Mouse (Mus musculus) E14TG2a.4 (cell line): ENCODE measurements around the gene Pidd1.
A peak's percentile ranks its signal among the peaks of the same experiment; 100 is the strongest.

ENCODE experiments used
- H3K27me3 ChIP-seq: 2 replicates; pipeline ENCODE4 v1.6.1; 2014; ENCODE audit warnings: low read length, control low read depth; ENCODE audit not compliant: insufficient read depth
- H3K36me3 ChIP-seq: 2 replicates; pipeline ENCODE4 v1.6.1; 2014; ENCODE audit warnings: low read length, control low read depth; ENCODE audit not compliant: insufficient read depth
- H3K4me1 ChIP-seq: replicated peaks from 2 replicates; pipeline ENCODE4 v1.6.1; 2014; ENCODE audit warnings: low read depth, low read length, control low read depth
- H3K4me3 ChIP-seq: replicated peaks from 2 replicates; pipeline ENCODE4 v1.5.1; 2014; ENCODE audit warnings: mild to moderate bottlenecking, low read length
- H3K9me3 ChIP-seq: 2 replicates; pipeline ENCODE4 v1.6.1; 2014; ENCODE audit warnings: low read length, control low read depth
- CTCF ChIP-seq: conservative IDR thresholded peaks from 2 replicates; pipeline ENCODE4 v1.5.1; 2014; ENCODE audit warnings: low read length
- NANOG ChIP-seq: IDR thresholded peaks from 2 replicates; pipeline ENCODE4 v1.6.1; 2014; ENCODE audit warnings: borderline replicate concordance, low read length, mixed read lengths
- POU5F1 ChIP-seq: IDR thresholded peaks from 2 replicates; pipeline ENCODE4 v1.6.1; 2014; ENCODE audit warnings: low read length, borderline replicate concordance

Gene Pidd1

GRCm38 (mm10) chr7:141482531-141483024, 38.8 kb upstream of the Pidd1 start:
- Histone ChIP-seq H3K27me3 (peaks cover 47% of the 10 kb centered on the region), H3K9me3 (no peaks in the 10 kb centered on the region), H3K4me3 (peak overlapping the region; percentile 90), H3K36me3 (peaks cover 37% of the 10 kb centered on the region), H3K4me1 (peaks cover 38% of the 10 kb centered on the region)
- TF ChIP-seq NANOG: no peak
- no peak for TF ChIP-seq POU5F1
- no peak for TF ChIP-seq CTCF

GRCm38 (mm10) chr7:141481498-141482401, 37.9 kb upstream of the Pidd1 start:
- peaks cover 51% of the 10 kb centered on the region for H3K27me3 ChIP-seq
- 0 out of 2 replicates have a peak, but pooled peaks have one; percentile 13 for TF ChIP-seq CTCF
- TF ChIP-seq NANOG: no peak
- H3K9me3 ChIP-seq: no peaks in the 10 kb centered on the region
- peak overlapping the region; percentile 90 for H3K4me3 ChIP-seq
- peaks cover 29% of the 10 kb centered on the region for H3K36me3 ChIP-seq
- peaks cover 46% of the 10 kb centered on the region for H3K4me1 ChIP-seq

- H3K9me3 ChIP-seq: no peaks in the 10 kb centered on the region
- no peak for TF ChIP-seq NANOG
- TF ChIP-seq POU5F1: no peak
- TF ChIP-seq CTCF: peak; percentile 97
- peaks cover 56% of the 10 kb centered on the region for H3K27me3 ChIP-seq
- H3K36me3 ChIP-seq: peaks cover 21% of the 10 kb centered on the region
- peak overlapping the region; percentile 90 for H3K4me3 ChIP-seq
- peaks cover 54% of the 10 kb centered on the region for H3K4me1 ChIP-seq
Measured at GRCm38 (mm10) chr7:141480842-141481497, 37.1 kb upstream of the Pidd1 start.

GRCm38 (mm10) chr7:141478270-141478748, 34.5 kb upstream of the Pidd1 start:
- no peaks in the 10 kb centered on the region for H3K9me3 ChIP-seq
- peaks cover 6% of the 10 kb centered on the region for H3K36me3 ChIP-seq
- H3K4me3 ChIP-seq: no peak overlapping the region
- peaks cover 44% of the 10 kb centered on the region for H3K27me3 ChIP-seq
- peaks cover 65% of the 10 kb centered on the region for H3K4me1 ChIP-seq
- TF ChIP-seq NANOG: no peak
- no peak for TF ChIP-seq CTCF
- no peak for TF ChIP-seq POU5F1

- H3K27me3 ChIP-seq: peaks cover 38% of the 10 kb centered on the region
- peaks cover 12% of the 10 kb centered on the region for H3K36me3 ChIP-seq
- peaks cover 64% of the 10 kb centered on the region for H3K4me1 ChIP-seq
- peak overlapping the region; percentile 96; the same call in 1 of the 2 replicates for H3K4me3 ChIP-seq
- no peak for TF ChIP-seq NANOG
- no peak for TF ChIP-seq CTCF
- no peak for TF ChIP-seq POU5F1
- no peaks in the 10 kb centered on the region for H3K9me3 ChIP-seq
Measured at GRCm38 (mm10) chr7:141477578-141478269, 33.9 kb upstream of the Pidd1 start.

GRCm38 (mm10) chr7:141476981-141477370, 33.2 kb upstream of the Pidd1 start:
- TF ChIP-seq CTCF (no peak), NANOG (no peak), POU5F1 (no peak)
- H3K4me3 ChIP-seq: peak overlapping the region; percentile 96
- peaks cover 19% of the 10 kb centered on the region for H3K36me3 ChIP-seq
- H3K9me3 ChIP-seq: no peaks in the 10 kb centered on the region
- peaks cover 67% of the 10 kb centered on the region for H3K4me1 ChIP-seq
- peaks cover 31% of the 10 kb centered on the region for H3K27me3 ChIP-seq

- Histone ChIP-seq H3K4me3 (peak overlapping the region; percentile 96), H3K4me1 (peaks cover 68% of the 10 kb centered on the region), H3K36me3 (peaks cover 24% of the 10 kb centered on the region), H3K27me3 (peaks cover 28% of the 10 kb centered on the region), H3K9me3 (no peaks in the 10 kb centered on the region)
- no peak for TF ChIP-seq POU5F1
- no peak for TF ChIP-seq NANOG
- TF ChIP-seq CTCF: no peak
Measured at GRCm38 (mm10) chr7:141476226-141476980, 32.6 kb upstream of the Pidd1 start.

- TF ChIP-seq POU5F1 (no peak), CTCF (no peak), NANOG (no peak)
- peaks cover 30% of the 10 kb centered on the region for H3K36me3 ChIP-seq
- H3K4me1 ChIP-seq: peaks cover 68% of the 10 kb centered on the region
- peak overlapping the region; percentile 96 for H3K4me3 ChIP-seq
- H3K27me3 ChIP-seq: peaks cover 23% of the 10 kb centered on the region
- H3K9me3 ChIP-seq: no peaks in the 10 kb centered on the region
Measured at GRCm38 (mm10) chr7:141475805-141476158, 32.0 kb upstream of the Pidd1 start.
